Mouse (Mus musculus) fibroblast of lung, adult 2 months (primary cell): Measurements from ENCODE around the gene Gm45618.
"Not testable (repeated sequence)": the region's sequence is repeated elsewhere in the genome, so short reads cannot be mapped to it uniquely, and the experiment has no call there.

ENCODE experiments used
- DNase-seq: peaks from one replicate; pipeline ENCODE4 v3.0.0-alpha.2; 2011; ENCODE audit warnings: low read depth

The Gm45618 gene

DNA sequence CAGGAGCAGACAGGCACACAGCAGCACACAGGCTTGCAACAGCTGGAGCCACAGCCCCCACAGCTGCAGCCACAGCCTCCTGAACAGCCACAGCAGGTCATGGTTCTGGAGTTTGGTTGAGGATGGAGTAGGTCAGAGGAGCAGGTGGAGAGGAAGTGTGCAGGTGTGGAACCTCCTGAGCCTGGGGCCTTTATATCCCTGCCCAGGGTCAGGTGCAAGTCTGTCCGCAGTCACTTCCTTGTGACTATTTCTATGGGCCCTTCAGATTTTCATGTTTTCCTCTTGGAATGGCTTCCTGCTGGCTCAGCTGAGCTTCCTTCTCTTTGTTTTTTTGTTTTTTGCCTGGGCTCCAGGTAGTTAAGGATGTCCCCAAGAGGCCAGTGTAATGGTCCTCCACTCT is at the start of gene Gm45618:
Gene Gm45618 (minus strand): TSS at position 101 of the 400 bp plus-strand sequence.
- DNase-seq, result not testable (repeated sequence)

DNA sequence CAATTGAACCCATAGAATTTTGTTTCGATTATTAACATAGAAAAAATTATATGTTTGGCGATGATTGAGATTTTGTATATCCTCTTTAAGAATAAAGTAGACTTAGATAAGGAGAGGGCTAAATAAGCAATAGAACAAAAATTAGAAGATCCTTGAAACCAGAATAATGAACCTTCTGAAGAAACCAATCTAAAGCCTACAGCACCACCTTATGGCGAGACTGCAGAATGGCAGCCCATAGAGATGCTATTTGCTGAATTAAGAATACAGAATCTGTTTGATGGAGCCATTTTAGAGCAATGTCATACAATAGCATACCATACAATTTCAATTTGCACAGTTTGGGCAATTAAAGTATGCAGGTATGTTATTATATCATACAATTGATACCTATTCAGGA is 49.3 kb upstream of the Gm45618 start:
- DNase-seq, result no peak

GRCm38 (mm10) chr7:142165639-142166038 is 45.1 kb upstream of the Gm45618 start, which contains the start of gene Gm4553:
Gene Gm4553, minus strand, starts transcription at chr7:142165739.
- not testable (repeated sequence) for DNase-seq

- DNase-seq, result no peak
Measured at GRCm38 (mm10) chr7:142159366-142159765, 38.8 kb upstream of the Gm45618 start.

GRCm38 (mm10) chr7:142157013-142157412 is 36.5 kb upstream of the Gm45618 start, which contains the start of gene Gm29735:
Gene Gm29735, minus strand, starts transcription at chr7:142157113.
- DNase-seq, result not testable (repeated sequence)

DNA sequence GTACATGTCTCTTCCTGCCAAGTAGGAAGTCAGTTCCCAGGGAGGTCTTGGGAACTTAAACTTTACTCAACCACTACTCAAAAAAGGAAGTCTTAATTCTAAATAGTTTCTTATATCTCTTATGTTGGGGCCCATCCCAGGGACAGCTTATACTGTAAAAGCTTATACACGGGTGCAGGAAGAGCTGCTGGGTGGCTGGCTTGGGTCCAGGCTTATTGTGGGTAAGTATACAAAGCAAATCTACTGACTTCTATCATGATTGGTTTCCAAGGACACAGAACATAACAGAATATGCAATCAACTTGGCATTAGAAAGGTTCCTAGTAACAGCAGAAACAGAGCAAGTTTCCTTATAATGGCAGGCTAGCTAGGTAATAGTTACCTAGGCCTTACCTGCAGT is 34.8 kb upstream of the Gm45618 start:
- no peak for DNase-seq

GRCm38 (mm10) chr7:142152191-142152590 is 31.7 kb upstream of the Gm45618 start:
- DNase-seq, result no peak

DNA sequence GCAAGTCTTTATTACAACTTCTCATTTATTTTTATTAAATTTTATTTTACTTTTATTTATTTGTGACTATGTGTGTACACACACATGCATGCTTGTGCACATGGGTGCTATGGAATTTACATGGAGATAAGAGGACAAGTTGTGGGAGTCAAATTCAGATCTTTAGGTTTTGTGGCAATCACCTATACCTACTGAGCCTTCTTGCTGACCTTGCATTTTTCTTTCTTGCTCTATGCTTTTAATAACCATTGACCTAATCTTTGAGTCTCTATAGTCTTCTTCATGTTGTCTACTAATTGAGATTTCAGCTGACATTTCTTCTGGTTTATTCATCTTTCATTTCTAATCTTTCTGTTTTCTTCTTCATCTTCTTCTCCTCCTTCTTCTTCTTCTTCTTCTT is 28.1 kb upstream of the Gm45618 start:
- no peak for DNase-seq

- peak; percentile 3 for DNase-seq
Measured at GRCm38 (mm10) chr7:142146033-142146432, 25.5 kb upstream of the Gm45618 start.

- DNase-seq, result no peak
Measured at GRCm38 (mm10) chr7:142145413-142145940, 24.9 kb upstream of the Gm45618 start.

DNA sequence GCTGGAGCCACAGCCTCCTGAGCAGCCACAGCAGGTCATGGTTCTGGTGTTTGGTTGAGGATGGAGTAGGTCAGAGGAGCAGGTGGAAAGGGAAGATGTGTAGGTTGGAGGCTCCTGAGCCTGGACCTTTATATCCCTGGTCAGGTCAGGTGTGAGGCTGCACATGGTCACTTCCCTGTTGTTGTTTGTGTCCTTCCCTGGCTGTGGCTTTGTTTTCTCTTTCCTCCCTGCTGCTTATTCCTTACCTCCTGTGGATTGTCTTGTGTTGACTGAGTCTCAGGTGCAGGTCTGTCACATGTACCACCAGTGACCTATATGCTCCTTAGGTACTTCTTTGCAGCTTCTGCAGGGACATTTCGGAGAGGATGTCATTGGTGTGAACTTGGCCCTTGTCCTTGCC is 24.0 kb upstream of the Gm45618 start, which contains the start of gene Gm45337:
Gene Gm45337 (minus strand): TSS at position 101 of the 400 bp plus-strand sequence.
- no peak for DNase-seq

- DNase-seq, result not testable (repeated sequence)
Measured at GRCm38 (mm10) chr7:142143506-142144010, 23.0 kb upstream of the Gm45618 start.

DNA sequence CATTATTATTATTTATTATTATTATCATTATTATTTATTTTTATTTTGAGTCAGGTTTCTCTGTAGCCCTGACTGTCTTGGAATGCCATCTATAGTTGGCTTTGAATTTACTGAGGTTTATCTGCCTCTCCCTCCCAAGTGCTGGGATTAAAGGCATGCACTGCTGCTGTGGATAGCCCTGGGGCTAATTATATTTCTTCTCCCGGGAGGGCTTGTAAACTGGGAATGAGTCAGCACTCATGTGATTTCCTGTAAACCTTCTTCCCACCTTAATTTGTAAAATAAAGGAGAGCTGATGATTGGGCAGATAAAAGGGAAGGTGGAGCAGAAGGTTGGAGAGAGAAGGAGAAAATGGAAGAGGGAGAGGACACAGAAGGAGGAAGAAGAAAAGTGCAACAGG is 20.2 kb upstream of the Gm45618 start:
- DNase-seq, result no peak

- not testable (repeated sequence) for DNase-seq
Measured at GRCm38 (mm10) chr7:142135934-142136333, 15.4 kb upstream of the Gm45618 start, which contains the start of gene Gm39115. Gene Gm39115, minus strand, starts transcription at chr7:142136034.

DNA sequence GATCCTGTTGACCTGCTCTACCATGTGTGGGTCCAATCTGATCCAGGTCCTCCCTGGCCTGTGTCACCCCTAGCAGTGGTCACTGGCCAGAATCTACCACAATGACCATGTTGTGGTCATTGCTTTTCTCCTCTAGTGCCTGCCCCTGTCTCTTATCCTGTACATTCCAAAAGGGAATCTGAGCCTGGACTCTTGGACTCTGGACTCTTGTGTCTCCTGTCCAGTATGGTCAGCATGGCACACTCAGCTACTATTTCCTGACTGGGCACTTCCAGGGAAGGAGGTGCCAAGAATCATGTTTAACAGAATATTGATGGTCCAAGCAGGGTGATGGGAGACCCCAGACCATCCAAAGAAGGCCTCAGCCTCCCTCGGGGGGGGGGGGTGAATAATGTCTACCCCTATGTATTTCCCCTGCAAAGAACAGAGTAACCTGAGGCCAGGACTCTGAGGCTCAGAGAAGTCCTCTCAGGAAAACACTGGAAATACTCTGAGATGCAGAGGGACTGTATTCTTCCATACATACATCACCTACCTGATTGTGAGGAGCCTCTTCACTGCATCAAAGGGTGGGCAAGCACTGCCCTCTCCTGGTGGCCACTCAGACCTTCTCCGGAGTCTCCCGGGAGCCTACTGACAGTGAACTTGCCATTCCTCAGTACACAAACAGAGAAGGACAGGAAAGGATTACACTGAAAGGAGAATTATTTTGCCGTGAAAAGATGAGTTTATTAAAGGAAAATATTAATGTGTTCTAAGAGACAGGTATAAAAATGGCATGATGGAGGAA is 13.9 kb upstream of the Gm45618 start:
- no peak for DNase-seq

DNA sequence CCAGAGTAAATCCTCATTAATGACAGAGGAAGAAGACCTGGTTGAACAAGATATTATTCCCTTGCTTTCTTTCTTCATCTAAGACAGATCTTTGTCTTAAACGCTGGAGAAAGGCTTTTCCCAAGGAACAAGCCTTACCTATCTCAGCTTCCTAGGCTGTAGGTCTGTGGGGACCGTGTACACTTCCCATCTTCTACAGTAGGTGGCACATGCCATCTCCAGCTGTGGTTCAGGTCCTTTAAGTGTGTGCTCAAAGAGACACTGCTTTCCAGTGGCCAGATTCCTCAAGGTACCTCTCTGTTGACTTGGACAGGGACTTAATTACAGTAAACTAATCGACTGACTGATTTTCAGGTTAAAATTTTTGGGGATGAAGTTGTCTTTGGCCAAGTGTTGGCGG is 8.3 kb upstream of the Gm45618 start:
- DNase-seq, result no peak

GRCm38 (mm10) chr7:142119632-142120031 is 897 bp downstream of the Gm45618 start:
- no peak for DNase-seq

DNA sequence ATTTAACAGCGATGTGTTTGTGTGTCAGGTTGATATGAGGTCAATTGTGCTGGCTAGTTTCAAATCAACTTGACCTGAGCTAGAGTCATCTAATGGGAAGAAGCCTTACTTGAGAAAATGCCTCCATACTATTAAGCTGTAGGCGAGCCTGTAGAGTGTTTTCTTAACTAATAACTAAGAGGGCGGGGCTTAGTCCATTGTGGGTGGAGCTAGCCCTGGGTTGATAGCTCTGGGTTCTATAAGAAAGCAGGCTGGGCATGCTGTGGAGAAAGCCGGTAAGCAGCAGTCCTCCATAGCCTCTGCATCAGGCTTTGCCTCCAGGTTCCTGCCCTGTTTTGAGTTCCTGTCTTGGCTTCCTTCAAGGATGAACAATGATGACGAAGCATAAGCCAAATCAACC is 15.8 kb downstream of the Gm45618 start:
- no peak for DNase-seq

- DNase-seq, result peak; percentile 32
Measured at GRCm38 (mm10) chr7:142097776-142098175, 22.8 kb downstream of the Gm45618 start.

DNA sequence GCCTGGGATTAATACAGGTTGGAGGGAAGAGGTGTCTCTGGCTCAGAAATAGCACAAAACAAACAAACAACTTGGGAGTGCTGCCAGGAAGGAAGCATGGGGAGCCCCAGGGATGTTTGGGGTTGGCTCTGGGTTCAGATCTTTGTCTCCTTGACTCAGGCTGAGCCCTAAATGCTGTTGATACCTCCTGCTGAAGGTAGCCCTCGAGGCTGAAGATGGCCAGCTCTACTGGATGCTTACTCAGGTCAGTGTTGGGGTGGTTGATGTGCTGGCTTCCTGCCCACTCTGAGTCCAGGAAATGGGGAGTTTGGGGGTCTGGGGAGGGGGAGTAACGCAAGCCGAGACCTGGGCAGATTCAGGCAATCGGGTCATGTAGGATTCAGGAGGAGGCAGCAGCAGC is 23.8 kb downstream of the Gm45618 start:
- DNase-seq, result no peak

GRCm38 (mm10) chr7:142095183-142095931 is 25.2 kb downstream of the Gm45618 start, which contains the start of gene Dusp8:
Gene Dusp8, minus strand, starts transcription at chr7:142095843.
- peak; percentile 27 for DNase-seq
